Mouse (Mus musculus) heart, postnatal 0 days (tissue): ENCODE measurements around the gene Mbnl2.

Source experiments
- CTCF ChIP-seq: IDR thresholded peaks from 2 replicates; pipeline ENCODE4 v1.5.1; 2016; ENCODE audit warnings: antibody characterized with exemption, control low read depth, low read depth
- EP300 ChIP-seq: IDR thresholded peaks from 2 replicates; pipeline ENCODE4 v1.6.1; 2016; ENCODE audit warnings: antibody characterized with exemption, low read depth

GRCm38 (mm10) chr14:120477982-120478568 is 202.6 kb downstream of the Mbnl2 start, which contains the start of gene Rap2a:
- peak; percentile 0; the same call in 1 of the 2 replicates for TF ChIP-seq EP300
- TF ChIP-seq CTCF = no peak
